Mouse (Mus musculus): ENCODE data around the gene Gm6592. TPM values are rescaled to one million over a fixed set of nuclear protein-coding genes. Genes with fewer than 3 reads are reported as not detected.
"Not testable (repeated sequence)": the region's sequence is repeated elsewhere in the genome, so short reads cannot be mapped to it uniquely, and the experiment has no call there.

Gm6592 gene
- total RNA-seq (2021): not detected in 2 replicates
- long read RNA-seq: 0 reads

- DNase-seq: no peak
These were observed at the start of gene Gm6592 for GRCm38 (mm10) chrX:8843694-8844093. Gene Gm6592, plus strand, starts transcription at chrX:8843994.

- DNase-seq: not testable (repeated sequence)
These were observed 40.4 kb upstream of the Gm6592 start, which contains the start of gene Ssxb5 for GRCm38 (mm10) chrX:8803391-8803790. Gene Ssxb5, plus strand, starts transcription at chrX:8803691.

GRCm38 (mm10) chrX:8832043-8832442, 11.8 kb upstream of the Gm6592 start:
- DNase-seq: peak; percentile 44

- DNase-seq: no peak
These were observed 8.7 kb downstream of the Gm6592 start for GRCm38 (mm10) chrX:8852486-8852885.

GRCm38 (mm10) chrX:8864331-8864730, 20.5 kb downstream of the Gm6592 start:
- peak; percentile 69 for DNase-seq

- not testable (repeated sequence) for DNase-seq
These were observed 30.2 kb downstream of the Gm6592 start, which contains the start of gene Gm5751 for GRCm38 (mm10) chrX:8873953-8874352. Gene Gm5751, plus strand, starts transcription at chrX:8874253.

- no peak for DNase-seq
These were observed 40.5 kb downstream of the Gm6592 start for GRCm38 (mm10) chrX:8884336-8884735.

- no peak for DNase-seq
These were observed 48.2 kb downstream of the Gm6592 start for GRCm38 (mm10) chrX:8891975-8892342.

GRCm38 (mm10) chrX:8892343-8893155, 48.8 kb downstream of the Gm6592 start, which contains the start of gene B630019K06Rik:
Gene B630019K06Rik, plus strand, starts transcription at chrX:8892382.
- peak; percentile 80 for DNase-seq

GRCm38 (mm10) chrX:8893182-8893651, 49.4 kb downstream of the Gm6592 start:
- DNase-seq: peak; percentile 22

Other genes with a start within 250 kb of the Gm6592 start
- gene Ssxb8, start 153.2 kb upstream of the Gm6592 start, total RNA-seq (2021): not detected in 2 replicates
- not detected in 2 replicates for gene Ssx9, start 95.6 kb upstream of the Gm6592 start, total RNA-seq (2021)
- gene Ssxb5, start 40.3 kb upstream of the Gm6592 start, total RNA-seq (2021): not detected in 2 replicates
- not detected in 2 replicates for gene Gm5751, start 30.3 kb downstream of the Gm6592 start, total RNA-seq (2021)
- 9.9 and 10.9 TPM in 2 replicates for gene B630019K06Rik, start 48.4 kb downstream of the Gm6592 start, total RNA-seq (2021)
- not detected in 2 replicates for gene Fthl17b, start 119.0 kb downstream of the Gm6592 start, total RNA-seq (2021)
- not detected in 2 replicates for gene Fthl17c, start 132.6 kb downstream of the Gm6592 start, total RNA-seq (2021)
- gene Fthl17d, start 142.8 kb downstream of the Gm6592 start, total RNA-seq (2021): not detected in 2 replicates
- gene Fthl17e, start 189.5 kb downstream of the Gm6592 start, total RNA-seq (2021): not detected in 2 replicates
- gene Fthl17f, start 219.0 kb downstream of the Gm6592 start, total RNA-seq (2021): not detected in 2 replicates